Mouse (Mus musculus) cortical plate, adult 2 months (tissue): ENCODE results near the gene Ifitm7. TPM values are rescaled to one million over a fixed set of nuclear protein-coding genes. Genes with fewer than 3 reads are reported as not detected.

ENCODE experiments used
- H3K27ac ChIP-seq: fragments of 200-500 bp; 2 replicates; pipeline ENCODE4 v1.5.1; 2012; ENCODE audit warnings: low read length, control low read depth, inconsistent platforms; ENCODE audit not compliant: insufficient read depth
- H3K4me1 ChIP-seq: fragments of 200-500 bp; 2 replicates; pipeline ENCODE4 v1.6.1; 2011; ENCODE audit warnings: low read length; ENCODE audit not compliant: control insufficient read depth, insufficient read depth
- H3K4me3 ChIP-seq: fragments of 200-500 bp; 2 replicates; pipeline ENCODE4 v1.5.1; 2011; ENCODE audit warnings: mild to moderate bottlenecking, low read length, control low read depth; ENCODE audit not compliant: insufficient read depth
- CTCF ChIP-seq: fragments of 200-500 bp; IDR thresholded peaks from 2 replicates; pipeline ENCODE4 v1.5.1; 2011; ENCODE audit warnings: mild to moderate bottlenecking, control low read depth, low read length; ENCODE audit not compliant: insufficient read depth; ENCODE audit errors: extremely low read depth
- POLR2A ChIP-seq: fragments of 200-500 bp; IDR thresholded peaks from 2 replicates; pipeline ENCODE4 v1.6.1; 2011; ENCODE audit warnings: mild to moderate bottlenecking, low read length, control low read depth; ENCODE audit not compliant: insufficient read depth; ENCODE audit errors: extremely low read depth
- polyA plus RNA-seq: library from polyadenylated mRNA; depleted of rRNA; stranded (reverse); fragments of >200 nt; gene quantifications from 2 replicates; pipeline ENCODE4 v1.2.3, GENCODE M21; 2012; rRNA removed

Ifitm7 gene
- polyA plus RNA-seq, 1 experiment: 2.0 TPM

DNA sequence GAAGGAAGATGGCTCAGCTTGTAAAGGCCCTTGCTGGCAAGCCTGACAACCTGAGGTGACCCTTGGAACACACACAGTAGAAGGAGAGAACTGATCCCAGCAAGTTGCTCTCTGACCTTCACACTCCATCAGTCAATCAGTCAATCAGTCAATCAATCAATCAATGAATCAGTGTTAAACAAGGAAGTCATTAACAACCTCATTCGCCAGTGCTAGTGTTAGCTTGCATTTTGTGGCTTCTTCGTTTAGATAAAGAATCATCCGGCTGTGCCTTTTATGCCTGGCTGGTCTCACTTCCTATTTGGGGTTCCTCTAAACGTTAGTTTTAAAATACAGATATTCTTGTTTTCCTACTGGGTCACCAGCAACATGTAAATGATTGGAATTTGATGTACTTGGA, 42.5 kb downstream of the Ifitm7 start:
- TF ChIP-seq CTCF (no peak), POLR2A (no peak)
- no peak overlapping the region for H3K4me3 ChIP-seq
- H3K27ac ChIP-seq: no peak overlapping the region
- H3K4me1 ChIP-seq: 0 out of 2 replicates have a peak, but pooled peaks cover 2% of the 10 kb centered on the region

DNA sequence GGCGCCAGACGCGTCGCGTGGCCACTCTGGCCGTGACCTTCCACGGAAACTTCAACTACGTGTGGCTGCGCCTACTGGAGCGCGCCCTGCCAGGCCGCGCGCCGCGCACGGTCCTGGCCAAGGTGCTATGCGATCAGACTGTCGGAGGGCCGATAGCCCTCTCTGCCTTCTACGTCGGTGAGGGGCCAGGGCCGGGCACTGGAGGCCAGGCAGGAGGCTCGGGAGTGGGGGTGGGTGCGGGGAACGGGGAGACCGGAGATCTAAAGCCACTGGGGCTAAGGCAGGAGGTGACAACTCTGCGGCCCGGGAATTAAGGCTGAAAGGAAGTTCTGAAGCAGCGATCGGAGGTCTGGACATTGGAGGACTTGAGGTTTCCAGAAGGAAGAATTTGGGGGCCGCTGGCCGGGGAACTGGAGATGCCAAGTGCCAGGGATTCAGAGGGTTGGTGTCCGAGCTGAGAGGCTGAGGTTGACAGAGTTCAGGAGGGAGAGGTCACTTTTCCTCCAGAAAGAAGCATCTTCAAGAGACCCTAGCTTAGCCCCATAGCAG, 45.8 kb downstream of the Ifitm7 start:
- Histone ChIP-seq H3K4me3 (peak overlapping the region; percentile 81), H3K27ac (no peak overlapping the region), H3K4me1 (0 out of 2 replicates have a peak, but pooled peaks cover 2% of the 10 kb centered on the region)
- no peak for TF ChIP-seq CTCF
- TF ChIP-seq POLR2A: no peak

DNA sequence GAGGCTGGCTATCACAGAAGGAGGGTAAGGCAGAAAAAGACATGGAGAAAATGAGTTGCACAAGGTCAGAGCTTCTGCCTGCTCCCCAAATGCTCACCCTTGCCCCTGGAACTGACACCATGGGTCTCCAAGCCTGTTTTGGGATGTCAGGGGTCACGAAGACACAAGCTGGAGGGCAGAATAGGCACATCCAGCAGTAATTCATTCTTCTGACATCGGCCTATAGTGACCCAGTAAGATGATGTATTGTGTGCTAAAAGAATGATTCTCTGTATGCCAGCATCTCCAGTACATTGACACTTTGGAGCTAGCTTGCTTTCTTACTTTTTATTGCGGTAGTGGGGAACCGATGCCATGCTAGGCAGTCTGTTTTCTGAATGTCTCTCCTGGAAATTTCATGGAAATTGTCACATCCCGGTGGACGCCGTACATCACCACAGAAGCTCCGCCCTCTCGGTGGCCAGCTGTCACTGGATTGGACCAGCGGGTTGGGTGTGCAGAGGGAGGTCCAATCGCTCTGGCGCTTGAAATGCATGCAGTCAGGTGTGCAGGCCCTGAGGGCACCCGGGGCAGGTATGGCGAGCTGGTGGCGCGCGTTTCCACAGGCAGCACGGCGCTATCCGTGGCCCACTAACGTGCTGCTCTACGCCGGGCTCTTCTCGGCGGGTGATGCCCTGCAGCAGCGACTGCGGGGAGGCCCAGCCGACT, 46.4 kb downstream of the Ifitm7 start:
- Histone ChIP-seq H3K27ac (no peak overlapping the region), H3K4me1 (0 out of 2 replicates have a peak, but pooled peaks cover 2% of the 10 kb centered on the region), H3K4me3 (peak overlapping the region; percentile 81)
- no peak for TF ChIP-seq CTCF
- TF ChIP-seq POLR2A: peak; percentile 61

Other genes starting within 250 kb of the Ifitm7 start
- 30.0 and 30.3 TPM in 2 replicates for gene Rrn3, start 206.2 kb downstream of the Ifitm7 start, polyA plus RNA-seq
- 121 TPM in 2 replicates for gene Ntan1, start 168.0 kb downstream of the Ifitm7 start, polyA plus RNA-seq
- gene Pdxdc1, start 83.8 kb downstream of the Ifitm7 start, polyA plus RNA-seq: 75.3 and 78.4 TPM in 2 replicates
- gene Mpv17l, start 83.7 kb downstream of the Ifitm7 start, polyA plus RNA-seq: 53.9 and 56.4 TPM in 2 replicates
- 258 and 260 TPM in 2 replicates for gene 2900011O08Rik, start 284 bp downstream of the Ifitm7 start, polyA plus RNA-seq
- 28.0 and 30.0 TPM in 2 replicates for gene Nde1, start 176.4 kb upstream of the Ifitm7 start, polyA plus RNA-seq
- 45.4 and 46.7 TPM in 2 replicates for gene Marf1, start 176.5 kb upstream of the Ifitm7 start, polyA plus RNA-seq